12 mouse cellular contexts compared by ENCODE assay signal in the genomic region with DNA sequence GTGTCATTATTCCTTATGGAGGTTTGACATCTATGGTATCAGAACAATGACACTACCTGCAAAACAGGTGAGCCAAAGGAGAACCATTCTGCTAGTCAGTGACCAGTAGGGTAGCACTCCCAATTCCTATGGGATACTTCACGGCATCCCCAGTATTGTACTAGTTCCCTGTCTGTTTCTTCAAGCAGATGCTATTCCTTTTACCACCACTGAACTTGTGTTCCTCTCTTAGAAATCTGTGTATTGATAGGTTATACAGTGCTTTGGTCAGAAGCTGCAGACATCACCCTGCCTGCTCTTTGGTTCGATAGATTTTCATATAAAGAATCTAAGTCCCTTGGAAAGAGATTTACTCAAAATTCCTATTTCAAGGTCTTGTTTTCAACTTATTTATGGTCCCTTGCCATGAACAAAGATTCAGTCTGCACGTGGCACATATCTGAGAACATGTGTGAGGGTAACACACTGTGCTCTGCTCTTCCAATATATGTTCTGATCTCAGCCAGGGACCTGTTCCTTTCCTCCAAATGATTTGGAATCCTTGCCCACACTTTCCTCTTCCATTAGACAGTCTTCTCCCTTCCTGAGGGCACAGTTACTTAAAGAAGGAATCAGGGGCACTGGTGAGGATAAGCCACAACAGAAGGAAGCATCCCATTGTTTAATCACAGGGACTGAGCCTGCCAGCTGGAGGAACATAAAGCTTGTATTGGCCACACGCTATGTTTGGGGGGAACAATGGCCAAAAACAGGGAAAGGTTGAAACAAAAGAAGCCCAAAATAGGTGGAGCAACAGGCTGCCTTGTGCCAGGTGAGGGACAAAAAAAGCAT.
DNase-seq lines count a peak whose midpoint lies in the region; ATAC-seq and TF ChIP-seq lines count a peak whose summit lies in the region.
"Had no signal": no experiment of that assay in that cellular context is flagged by ENCODE, and none has a peak within 500 bp of the region (broad histone marks: within the 10 kb centered on the region; RNA-seq: fewer than 3 reads in every experiment).

No protein-coding gene starts in this region.

- peak; percentile 23 for DNase-seq in embryo, embryonic 9.5 days (ENCODE audit: extremely low spot score)
- no peak for DNase-seq in embryo, embryonic 11 days
- DNase-seq in Patski (ENCODE audit: low read depth, low spot score): no peak
- DNase-seq in forebrain, postnatal 0 days: peak; percentile 57
- DNase-seq in lung, postnatal 14 days: no peak
- DNase-seq in cerebellum, postnatal 4 days (ENCODE audit: low spot score in 2 of 2): no peak
- DNase-seq in heart, postnatal 4 days: no peak
- DNase-seq: heart, postnatal 14 days; kidney, adult 8-10 months; liver had no signal

- H3K36me3 ChIP-seq in forebrain, postnatal 0 days (ENCODE audit: insufficient read depth): no peaks in the 10 kb centered on the region
- no peaks in the 10 kb centered on the region for H3K36me3 ChIP-seq in midbrain, embryonic 13.5 days
- H3K36me3 ChIP-seq: G1E had no signal

- no peak overlapping the region for H3K4me3 ChIP-seq in forebrain, postnatal 0 days (ENCODE audit: low read depth, low read length)
- no peak overlapping the region for H3K4me3 ChIP-seq in midbrain, embryonic 13.5 days (replicated peaks)

- H3K9me3 ChIP-seq in forebrain, postnatal 0 days (ENCODE audit: low read length): no peaks in the 10 kb centered on the region
- H3K9me3 ChIP-seq in midbrain, embryonic 13.5 days: no peaks in the 10 kb centered on the region
- H3K9me3 ChIP-seq: G1E had no signal

- WGBS in forebrain, postnatal 0 days: 42% methylated on average over 4 of the region's 4 CpGs
- 51% methylated on average over 4 of the region's 4 CpGs for WGBS in midbrain, embryonic 13.5 days

- 0 out of 2 replicates have a peak, but pooled peaks cover 3% of the 10 kb centered on the region for H3K4me1 ChIP-seq in forebrain, postnatal 0 days (ENCODE audit: insufficient read depth)
- peaks cover 9% of the 10 kb centered on the region for H3K4me1 ChIP-seq in midbrain, embryonic 13.5 days (replicated peaks)

- no peaks in the 10 kb centered on the region for H3K27me3 ChIP-seq in Patski
- H3K27me3 ChIP-seq in forebrain, postnatal 0 days (ENCODE audit: insufficient read depth, low read length): no peaks in the 10 kb centered on the region
- H3K27me3 ChIP-seq in midbrain, embryonic 13.5 days: no peaks in the 10 kb centered on the region

- ATAC-seq in Patski: peak; percentile 12
- ATAC-seq in forebrain, postnatal 0 days: peak; percentile 80
- peak; percentile 55; the same call in 1 of the 2 replicates for ATAC-seq in midbrain, embryonic 13.5 days

- TF ChIP-seq CTCF in Patski (IDR thresholded peaks at IDR 0.05): no peak
- no peak for TF ChIP-seq CTCF in forebrain, postnatal 0 days (IDR thresholded peaks at IDR 0.05; ENCODE audit: low read depth)

- in situ Hi-C loops in Patski (cut with MboI; ENCODE audit: low pct_unique_long_range_greater_than_20kb): no loop called here

- CTCF ChIA-PET in Patski (lab: Charles Lee): interaction anchor here (0.8 to 1.8 kb wide), 2 partner anchors 11 to 16 kb away, joined by 3 to 4 read pairs; no protein-coding TSS in a partner anchor

- H3K9ac ChIP-seq in forebrain, postnatal 0 days: no peak overlapping the region
- no peak overlapping the region for H3K9ac ChIP-seq in midbrain, embryonic 13.5 days (replicated peaks)

- no peak overlapping the region for H3K4me2 ChIP-seq in forebrain, postnatal 0 days (ENCODE audit: low read depth)
- H3K4me2 ChIP-seq in midbrain, embryonic 13.5 days (replicated peaks): peak overlapping the region; percentile 7; the same call in 1 of the 2 replicates

- H3K27ac ChIP-seq in forebrain, postnatal 0 days (ENCODE audit: low read depth, low read length): peak overlapping the region; percentile 50
- no peak overlapping the region for H3K27ac ChIP-seq in midbrain, embryonic 13.5 days

- POLR2A ChIA-PET in Patski (lab: Charles Lee): no interaction called here

Comparison
In these comparisons a context has a peak if more than half of its experiments do, and no peak if none do; other contexts are left out.
1. DNase-seq: peak in embryo, embryonic 9.5 days (single experiment) and forebrain, postnatal 0 days (single experiment); none in embryo, embryonic 11 days (single experiment), Patski (single experiment), lung, postnatal 14 days (single experiment), cerebellum, postnatal 4 days (0 of 2) and heart, postnatal 4 days (single experiment).
2. ATAC-seq: peak in every context shown above with its lines; median percentile 80 in forebrain, postnatal 0 days; 55 in midbrain, embryonic 13.5 days; 12 in Patski.